Mouse (Mus musculus) activated CD4-positive, CD25-positive, alpha-beta regulatory T cell (primary cell): ENCODE results near the gene Snupn. TPM values are rescaled to one million over a fixed set of nuclear protein-coding genes. Genes with fewer than 3 reads are reported as not detected.

Experiments
- polyA plus RNA-seq, 2 experiments: library from polyadenylated mRNA; unstranded; fragments of 100-300 nt; shearing (Covaris generic); gene quantifications; one replicate each; pipeline ENCODE4 v1.2.1; 2017

Gene Snupn
- 10 to 100 TPM; 17.0 to 17.7 TPM for polyA plus RNA-seq

DNA sequence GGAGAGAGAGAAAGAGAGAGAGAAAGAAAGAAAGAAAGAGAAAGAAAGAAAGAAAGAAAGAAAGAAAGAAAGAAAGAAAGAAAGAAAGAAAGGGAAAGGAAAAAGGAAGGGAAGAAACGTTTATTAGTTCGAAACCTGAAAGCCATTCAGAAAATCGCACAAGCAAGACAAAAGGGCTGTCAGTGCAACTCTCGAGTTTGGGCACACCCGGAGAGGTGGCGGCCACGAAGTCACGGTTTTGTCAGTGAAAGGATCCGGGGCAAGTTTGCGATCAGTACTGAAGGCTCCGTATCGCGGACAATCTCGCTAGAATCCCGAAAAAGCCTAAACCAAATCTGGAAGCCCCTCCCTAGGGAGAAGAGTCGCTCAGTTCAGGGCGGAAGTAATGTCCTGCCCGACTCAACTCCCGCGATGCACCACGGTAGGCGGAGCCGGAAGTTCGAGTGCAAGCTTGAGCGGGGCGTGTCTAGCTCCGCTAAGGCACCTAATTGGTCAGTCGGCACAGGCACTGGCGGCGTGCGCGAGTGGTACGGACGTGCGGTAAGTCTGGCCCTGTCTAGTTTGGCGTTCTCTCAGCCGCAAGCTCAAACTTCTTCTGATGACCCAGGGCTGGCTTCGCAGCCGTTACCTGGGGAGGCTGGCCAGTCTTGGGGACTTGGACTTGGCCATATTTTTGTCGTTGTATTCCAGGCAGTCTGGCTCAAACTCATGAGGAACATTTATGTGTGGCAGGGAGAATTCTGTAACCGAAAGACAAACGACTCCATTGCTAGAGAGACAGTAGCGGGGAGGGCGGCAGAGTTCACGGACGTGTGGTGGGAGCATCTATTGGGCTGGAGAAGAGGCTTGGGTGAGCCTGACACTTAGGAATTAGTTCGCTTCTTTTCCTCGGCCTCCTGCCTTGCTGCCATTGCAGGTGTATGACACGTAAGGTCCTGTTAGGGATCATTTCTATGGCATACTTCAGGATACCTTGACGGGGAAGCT lies at the start of gene Snupn:
TSS of gene Snupn (plus strand) at position 465 of the 987 bp plus-strand sequence.

DNA sequence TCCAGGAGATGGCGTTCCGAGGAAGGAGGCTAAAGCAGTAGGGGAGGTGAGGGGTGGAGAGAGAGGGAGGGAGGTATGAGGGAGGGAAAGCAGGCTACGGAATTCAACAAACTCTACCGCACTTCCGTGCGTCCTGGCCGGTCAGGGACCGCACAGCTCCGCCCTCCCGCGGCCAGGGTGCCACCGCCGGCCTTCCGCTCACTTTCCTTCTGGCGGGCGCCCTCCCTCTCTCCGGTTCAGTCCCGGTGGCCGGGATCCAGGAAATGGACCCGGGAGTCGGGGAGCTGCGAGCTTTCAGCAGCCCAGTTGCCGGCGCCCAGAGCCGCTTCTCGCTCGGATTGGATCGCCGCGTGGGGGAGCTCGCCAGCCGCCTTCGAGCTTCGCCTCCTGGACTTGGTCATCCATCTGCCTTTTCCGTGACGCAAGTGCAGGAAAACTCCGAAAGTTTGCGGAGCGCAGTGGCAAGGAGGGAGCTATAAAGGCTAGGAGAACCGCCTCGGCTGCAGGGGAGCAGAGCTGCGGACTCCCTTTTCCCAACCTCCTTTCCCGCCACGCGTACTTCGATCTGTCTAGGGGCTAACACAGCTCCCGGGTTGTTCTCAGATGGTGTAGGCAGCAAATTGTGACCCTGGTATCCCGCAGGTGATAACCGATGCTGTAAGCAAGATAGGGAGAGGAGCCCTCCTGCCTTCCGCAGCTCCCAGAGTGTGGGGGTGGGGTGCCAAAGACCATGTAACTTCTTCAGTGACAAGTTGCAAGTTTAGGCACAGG lies 22.5 kb upstream of the Snupn start, which contains the start of gene Snx33:
TSS of gene Snx33 (minus strand) at position 331 of the 771 bp plus-strand sequence.

DNA sequence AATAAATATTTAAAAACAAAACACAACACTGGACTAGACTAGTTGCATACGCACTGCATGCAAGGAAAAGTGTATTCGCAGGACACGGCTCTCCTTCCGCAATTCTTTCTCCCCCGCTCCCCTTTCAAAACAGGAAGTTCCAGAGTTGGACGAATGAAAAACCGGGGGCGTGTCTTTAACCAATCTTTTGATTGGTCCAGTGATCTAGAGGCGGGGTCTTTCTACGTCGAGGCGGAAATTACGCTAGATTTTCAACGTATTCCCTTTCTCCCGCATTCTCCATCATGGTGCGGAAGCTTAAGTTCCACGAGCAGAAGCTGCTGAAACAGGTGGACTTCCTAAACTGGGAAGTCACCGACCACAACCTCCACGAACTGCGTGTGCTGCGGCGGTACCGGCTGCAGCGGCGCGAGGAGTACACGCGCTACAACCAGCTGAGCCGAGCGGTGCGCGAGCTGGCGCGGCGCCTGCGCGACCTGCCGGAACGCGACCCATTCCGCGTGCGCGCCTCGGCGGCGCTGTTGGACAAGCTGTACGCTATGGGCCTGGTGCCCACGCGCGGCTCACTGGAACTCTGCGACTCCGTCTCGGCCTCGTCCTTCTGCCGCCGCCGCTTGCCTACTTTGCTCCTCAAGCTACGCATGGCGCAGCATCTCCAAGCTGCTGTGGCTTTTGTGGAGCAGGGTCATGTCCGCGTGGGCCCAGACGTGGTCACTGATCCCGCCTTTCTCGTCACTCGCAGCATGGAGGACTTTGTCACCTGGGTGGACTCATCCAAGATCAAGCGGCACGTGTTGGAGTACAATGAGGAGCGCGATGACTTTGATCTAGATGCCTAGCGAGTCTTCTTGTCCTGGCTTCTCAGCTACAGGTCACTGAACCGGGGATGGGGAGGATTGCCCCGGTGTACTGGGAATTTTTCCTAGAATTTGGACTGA lies 13.2 kb upstream of the Snupn start, which contains the start of gene Imp3:
TSS of gene Imp3 (plus strand) at position 253 of the 938 bp plus-strand sequence.

DNA sequence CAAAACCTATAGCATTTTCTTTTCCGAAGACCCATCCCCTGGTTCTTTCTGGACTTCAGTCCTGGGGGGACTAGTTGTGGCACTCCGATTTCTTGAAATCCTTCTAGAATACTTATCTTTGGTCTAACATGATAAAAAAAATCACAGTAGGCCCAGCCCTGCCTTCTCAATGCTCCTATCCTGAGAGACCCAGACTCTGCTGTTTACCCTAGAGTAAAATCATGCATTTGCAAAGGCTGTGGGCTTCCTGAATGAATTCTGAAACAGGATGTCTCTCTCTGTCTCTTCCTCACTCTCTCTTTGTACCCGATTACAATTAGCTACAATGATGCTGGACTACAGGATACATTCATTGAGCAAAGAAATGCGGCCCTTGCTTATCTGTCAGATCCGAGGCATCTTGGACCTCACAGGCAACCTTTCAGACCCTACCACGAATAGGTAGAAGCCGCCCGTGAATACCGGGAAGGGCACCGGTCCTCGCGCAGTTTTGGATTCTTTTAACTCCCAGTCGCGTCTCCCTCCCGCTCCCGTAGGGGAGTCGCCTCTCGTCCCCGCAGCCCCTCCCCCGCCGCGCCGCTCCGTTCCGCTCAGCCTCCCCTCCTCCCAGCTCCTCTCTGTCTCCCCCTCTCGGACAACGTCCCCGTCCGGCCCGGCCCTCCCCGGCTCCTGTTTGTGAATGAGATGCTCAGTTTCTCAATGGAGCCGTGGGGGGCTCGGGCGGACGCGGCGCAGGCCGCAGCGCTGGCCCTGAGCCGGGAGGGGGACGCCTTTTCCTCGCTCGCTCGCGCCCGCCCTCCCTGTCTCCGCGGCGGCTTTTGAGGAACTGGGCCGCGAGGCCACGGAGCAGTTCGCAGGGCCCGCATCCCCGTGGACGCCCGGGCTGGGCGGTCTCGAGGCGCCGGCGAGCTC lies 43.9 kb downstream of the Snupn start, which contains the start of gene Ptpn9:
TSS of gene Ptpn9 (plus strand) at position 638 of the 912 bp plus-strand sequence.

Other genes starting within 250 kb of the Snupn start
- gene Lingo1, start 154.4 kb upstream of the Snupn start, polyA plus RNA-seq = not detected
- not detected for gene Odf3l1, start 86.2 kb upstream of the Snupn start, polyA plus RNA-seq
- under 1 TPM; 0.06 to 0.13 TPM for gene Cspg4, start 85.8 kb upstream of the Snupn start, polyA plus RNA-seq
- 1 to 10 TPM; 6.7 to 8.4 TPM for gene Snx33, start 22.5 kb upstream of the Snupn start, polyA plus RNA-seq
- gene Imp3, start 13.4 kb upstream of the Snupn start, polyA plus RNA-seq = 100 to 1,000 TPM in 1 of 2 experiments, 10 to 100 TPM in 1; 92.8 to 112 TPM
- 10 to 100 TPM; 12.8 to 20.3 TPM for gene Ptpn9, start 44.0 kb downstream of the Snupn start, polyA plus RNA-seq
- gene Sin3a, start 121.2 kb downstream of the Snupn start, polyA plus RNA-seq = 10 to 100 TPM; 26.4 to 30.3 TPM
- 10 to 100 TPM; 38.8 to 43.2 TPM for gene Man2c1, start 179.8 kb downstream of the Snupn start, polyA plus RNA-seq
- 10 to 100 TPM; 19.2 to 28.5 TPM for gene Neil1, start 197.4 kb downstream of the Snupn start, polyA plus RNA-seq
- gene Commd4, start 207.5 kb downstream of the Snupn start, polyA plus RNA-seq = 100 to 1,000 TPM; 265 to 305 TPM